Mouse (Mus musculus) lung, embryonic 14.5 days (tissue): ENCODE results near the gene Rad23a. TPM values are rescaled to one million over a fixed set of nuclear protein-coding genes. Genes with fewer than 3 reads are reported as not detected.

ENCODE experiments used
- ATAC-seq: fragments of 200-750 bp; cut with Nextera tagmentation; 2 replicates; pipeline ENCODE4 v1.8.0; 2017; ENCODE audit warnings: mild to moderate bottlenecking, moderate TSS enrichment, moderate library complexity; ENCODE audit not compliant: insufficient read depth
- DNase-seq: peaks from one replicate; pipeline ENCODE4 v3.0.0-alpha.2; 2015
- H3K27ac ChIP-seq: fragments of 300-500 bp; sonication (generic); 2 replicates; pipeline ENCODE4 v1.5.1; 2014; ENCODE audit warnings: low read depth, mild to moderate bottlenecking, moderate library complexity
- H3K27me3 ChIP-seq: fragments of 300-500 bp; sonication (generic); 2 replicates; pipeline ENCODE4 v1.6.1; 2014; ENCODE audit warnings: low read length, control low read depth; ENCODE audit not compliant: insufficient read depth
- H3K36me3 ChIP-seq: fragments of 300-500 bp; sonication (generic); 2 replicates; pipeline ENCODE4 v1.6.1; 2014; ENCODE audit warnings: control low read depth; ENCODE audit not compliant: insufficient read depth
- H3K4me1 ChIP-seq: fragments of 300-500 bp; sonication (generic); 2 replicates; pipeline ENCODE4 v1.6.1; 2014; ENCODE audit warnings: antibody characterized with exemption, control low read depth; ENCODE audit not compliant: insufficient read depth
- H3K4me2 ChIP-seq: fragments of 300-500 bp; sonication (generic); 2 replicates; pipeline ENCODE4 v1.6.1; 2014; ENCODE audit warnings: mild to moderate bottlenecking
- H3K4me3 ChIP-seq: fragments of 300-500 bp; sonication (generic); 2 replicates; pipeline ENCODE4 v1.5.1; 2014; ENCODE audit warnings: low read depth, low read length
- H3K9ac ChIP-seq: fragments of 300-500 bp; sonication (generic); 2 replicates; pipeline ENCODE4 v1.6.1; 2014
- H3K9me3 ChIP-seq: fragments of 300-500 bp; sonication (generic); 2 replicates; pipeline ENCODE4 v1.6.1; 2016; ENCODE audit warnings: low read depth, low read length, control low read depth
- CTCF ChIP-seq: IDR thresholded peaks from 2 replicates; pipeline ENCODE4 v1.5.1; 2016; ENCODE audit warnings: antibody characterized with exemption, low read depth
- WGBS: fragments of 180-500 bp; shearing (Covaris S2); extraction: QIAGEN DNeasy Blood & Tissue Kit; methylation state at CpG from one replicate; pipeline ENCODE4 v1.1.7; 2014; 5-methylcytosine and 5-hydroxymethylcytosine counted together
- polyA plus RNA-seq: library from polyadenylated mRNA; unstranded; fragments of >200 nt; fragmentation: Nextera tagmentation; extraction: Ambion mirVana; gene quantifications from 2 replicates; pipeline ENCODE4 v1.2.1, GENCODE M21; 2014

Rad23a gene
- polyA plus RNA-seq, 1 experiment from 2014 or later: 123 TPM

GRCm38 (mm10) chr8:84810896-84811295, 29.6 kb downstream of the Rad23a start:
- 1% methylated on average over 32 of the region's 32 CpGs for WGBS
- no peaks in the 10 kb centered on the region for H3K9me3 ChIP-seq
- H3K36me3 ChIP-seq: no peaks in the 10 kb centered on the region
- no peak overlapping the region; the same call in 1 of the 2 replicates for H3K9ac ChIP-seq
- peak; percentile 84 for TF ChIP-seq CTCF
- H3K4me1 ChIP-seq: peaks cover 3% of the 10 kb centered on the region
- H3K4me2 ChIP-seq: peak overlapping the region; percentile 59
- 0 out of 2 replicates have a peak overlapping the region, but pooled peaks have one; percentile 18 for H3K27ac ChIP-seq
- H3K4me3 ChIP-seq: peak overlapping the region; percentile 30
- peak; percentile 96 for DNase-seq
- peaks cover 8% of the 10 kb centered on the region; the same call in 1 of the 2 replicates for H3K27me3 ChIP-seq
- ATAC-seq: peak; percentile 79

- Histone ChIP-seq H3K4me1 (peaks cover 3% of the 10 kb centered on the region), H3K27ac (no peak overlapping the region), H3K4me3 (no peak overlapping the region), H3K9ac (no peak overlapping the region), H3K4me2 (no peak overlapping the region), H3K9me3 (no peaks in the 10 kb centered on the region), H3K36me3 (no peaks in the 10 kb centered on the region), H3K27me3 (peaks cover 11% of the 10 kb centered on the region; the same call in 1 of the 2 replicates)
- ATAC-seq: no peak
- no peak for TF ChIP-seq CTCF
- DNase-seq: no peak
- 74% methylated on average over 5 of the region's 5 CpGs for WGBS
Observed at GRCm38 (mm10) chr8:84809941-84810280, 30.6 kb downstream of the Rad23a start.

GRCm38 (mm10) chr8:84809109-84809940, 31.1 kb downstream of the Rad23a start:
- Histone ChIP-seq H3K36me3 (no peaks in the 10 kb centered on the region), H3K4me2 (no peak overlapping the region), H3K4me3 (no peak overlapping the region), H3K27ac (no peak overlapping the region), H3K9me3 (no peaks in the 10 kb centered on the region), H3K4me1 (peaks cover 3% of the 10 kb centered on the region), H3K9ac (no peak overlapping the region), H3K27me3 (peaks cover 11% of the 10 kb centered on the region; the same call in 1 of the 2 replicates)
- DNase-seq (no peak), ATAC-seq (no peak)
- no peak for TF ChIP-seq CTCF
- WGBS: 57% methylated on average over 12 of the region's 12 CpGs

GRCm38 (mm10) chr8:84806031-84806430, 34.4 kb downstream of the Rad23a start:
- Histone ChIP-seq H3K36me3 (no peaks in the 10 kb centered on the region), H3K9me3 (no peaks in the 10 kb centered on the region), H3K27ac (no peak overlapping the region), H3K9ac (no peak overlapping the region), H3K4me1 (peaks cover 3% of the 10 kb centered on the region), H3K4me2 (no peak overlapping the region), H3K27me3 (peaks cover 3% of the 10 kb centered on the region; the same call in 1 of the 2 replicates), H3K4me3 (no peak overlapping the region)
- DNase-seq: no peak
- TF ChIP-seq CTCF: peak; percentile 32
- ATAC-seq: no peak
- WGBS: 94% methylated on average over 5 of the region's 5 CpGs

- Histone ChIP-seq H3K9me3 (no peaks in the 10 kb centered on the region), H3K4me2 (peak within 1 kb of the TSS; percentile 89), H3K27me3 (peaks cover 24% of the 10 kb centered on the region), H3K4me3 (peak within 1 kb of the TSS; percentile 74), H3K4me1 (peaks cover 18% of the 10 kb centered on the region), H3K36me3 (peaks cover 13% of the 10 kb centered on the region; the same call in 1 of the 2 replicates), H3K27ac (peak within 1 kb of the TSS; percentile 93), H3K9ac (peak within 1 kb of the TSS; percentile 99)
- TF ChIP-seq CTCF: no peak
- DNase-seq: peak; percentile 80
- under 1% methylated on average over 84 of the region's 125 CpGs for WGBS
- peak; percentile 36 for ATAC-seq
Observed at GRCm38 (mm10) chr8:84799999-84800831, 40.2 kb downstream of the Rad23a start, which contains the start of gene Nfix. Gene Nfix, minus strand, starts transcription at chr8:84800344.

GRCm38 (mm10) chr8:84799136-84799931, 41.1 kb downstream of the Rad23a start:
- under 1% methylated on average over 86 of the region's 108 CpGs for WGBS
- Histone ChIP-seq H3K9ac (peak overlapping the region; percentile 99), H3K27me3 (peaks cover 22% of the 10 kb centered on the region), H3K9me3 (no peaks in the 10 kb centered on the region), H3K36me3 (peaks cover 13% of the 10 kb centered on the region; the same call in 1 of the 2 replicates), H3K4me3 (peak overlapping the region; percentile 74), H3K4me1 (peaks cover 22% of the 10 kb centered on the region), H3K4me2 (peak overlapping the region; percentile 89), H3K27ac (peak overlapping the region; percentile 93)
- DNase-seq (peak; percentile 84), ATAC-seq (peak; percentile 36)
- TF ChIP-seq CTCF: 0 out of 2 replicates have a peak, but pooled peaks have one; percentile 5
